Mouse (Mus musculus) induced T-regulatory cell, adult 2 months (primary cell): Measurements from ENCODE around the gene Acadl.

Source experiments
- DNase-seq: peaks from one replicate; pipeline ENCODE4 v3.0.0-alpha.2; 2012; ENCODE audit warnings: low read depth

The Acadl gene

DNA sequence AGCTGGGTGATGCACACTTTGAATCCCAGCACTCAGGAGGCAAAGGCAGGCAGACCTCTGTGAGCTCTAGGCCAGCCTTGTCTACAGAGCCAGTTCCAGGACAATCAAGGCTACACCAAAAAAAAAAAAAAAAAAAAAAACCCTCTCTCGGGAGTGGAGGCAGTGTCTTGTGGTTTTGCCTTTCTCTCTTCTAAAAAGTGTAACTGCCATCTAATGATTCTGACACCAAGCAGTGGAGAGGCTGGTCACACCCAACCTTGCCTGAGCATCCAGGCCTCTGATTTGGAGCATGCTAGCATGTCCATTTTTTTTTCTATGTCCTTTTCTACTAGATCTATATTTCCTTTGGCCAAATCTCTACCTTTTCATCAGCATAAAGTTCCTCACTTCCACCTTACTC, 23.9 kb downstream of the Acadl start:
- no peak for DNase-seq

DNA sequence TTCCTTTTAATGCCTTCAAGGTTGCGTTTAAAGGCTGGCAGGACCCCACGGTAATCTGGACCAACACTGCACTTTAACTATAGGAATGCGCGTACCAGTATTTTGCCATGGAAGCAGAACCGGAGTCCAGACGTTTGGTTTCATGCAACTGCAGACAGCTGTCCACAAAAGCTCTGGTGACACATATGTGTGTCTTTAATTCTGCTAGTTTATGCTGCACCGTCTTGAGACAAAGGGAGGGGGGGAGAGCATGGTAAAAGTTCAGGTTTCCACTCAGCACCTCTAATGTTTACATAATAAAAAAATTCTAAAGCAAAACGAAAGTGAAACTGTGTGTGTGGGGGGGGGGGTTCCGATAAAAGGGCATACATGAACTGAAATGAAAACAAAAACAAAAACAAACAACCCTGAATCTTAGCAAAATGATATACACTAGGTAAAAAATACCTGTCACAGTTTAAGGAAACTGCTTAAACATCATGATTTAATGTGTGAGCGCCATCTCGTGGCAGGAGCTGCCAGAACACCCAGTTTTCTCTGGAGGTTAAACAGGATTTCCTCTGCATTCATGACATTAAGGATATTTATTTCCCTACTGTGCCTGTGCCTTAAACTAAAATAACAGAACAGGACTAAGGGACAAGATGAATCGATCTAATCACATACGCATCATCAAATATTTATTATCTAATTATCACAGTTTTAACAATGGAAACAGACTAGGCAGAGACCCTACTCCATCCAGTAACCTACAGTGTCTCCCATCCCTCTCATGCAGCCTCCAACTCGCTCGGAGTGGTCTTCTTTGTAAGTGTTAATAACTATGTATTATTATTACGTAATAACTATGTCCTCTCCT, 24.7 kb downstream of the Acadl start:
- DNase-seq = peak; percentile 90

DNA sequence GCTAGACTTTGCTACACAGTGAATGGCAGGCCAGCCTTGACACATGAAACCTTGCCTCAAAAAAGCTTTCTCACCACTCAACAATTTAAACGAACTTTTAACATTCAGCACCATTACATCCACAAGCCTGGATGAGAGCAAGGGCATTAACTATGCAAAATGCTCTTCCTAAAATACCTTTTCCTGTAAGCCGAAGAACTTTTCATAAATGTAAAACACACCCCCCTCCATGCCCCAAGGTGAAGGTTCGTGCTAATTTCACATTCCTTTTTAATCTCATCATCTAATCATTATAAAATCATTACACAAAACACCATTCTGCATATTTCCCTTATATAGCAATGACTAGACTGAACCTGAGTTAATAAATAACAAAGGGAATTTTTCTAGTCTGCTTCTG, 25.9 kb downstream of the Acadl start:
- DNase-seq = no peak

- DNase-seq = no peak
These were observed 30.4 kb downstream of the Acadl start for GRCm38 (mm10) chr1:66832636-66833165.

DNA sequence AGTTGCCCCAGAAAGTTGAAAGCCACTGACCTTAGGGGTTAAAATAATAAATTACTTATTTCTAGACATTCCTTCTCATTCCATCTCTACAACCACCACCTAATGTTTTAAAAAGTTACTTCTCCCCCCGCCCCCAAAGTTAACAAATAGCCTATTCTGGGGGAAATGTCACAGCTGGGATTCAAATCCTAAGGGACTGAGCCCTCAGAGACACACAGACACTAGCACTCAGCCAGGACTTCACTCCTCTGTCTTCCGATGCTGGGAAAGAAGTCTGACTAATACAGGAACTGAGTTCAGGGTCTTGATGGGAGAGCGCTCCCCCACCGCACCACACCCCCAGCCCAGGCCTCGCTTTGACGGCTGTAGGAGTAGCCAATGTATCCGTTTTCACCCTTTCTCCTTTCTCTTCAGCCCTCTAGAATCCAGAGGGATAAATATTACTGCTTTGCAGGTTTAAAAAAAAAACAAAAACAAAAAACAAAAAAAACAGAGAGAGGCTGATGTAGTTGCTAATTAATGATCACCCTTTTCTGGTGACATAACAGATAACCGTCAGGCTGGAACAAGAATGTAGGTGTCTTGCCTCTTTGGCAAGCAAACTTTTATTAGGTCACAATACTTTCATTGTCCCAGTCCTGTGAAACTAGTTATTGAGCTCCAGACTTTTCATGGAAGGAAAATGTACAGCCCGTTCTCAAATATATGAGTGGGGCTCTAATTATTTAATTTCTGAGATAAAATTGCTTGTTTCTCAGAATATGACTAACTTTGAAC, 31.1 kb downstream of the Acadl start:
- no peak for DNase-seq

GRCm38 (mm10) chr1:66829400-66830080, 33.5 kb downstream of the Acadl start:
- no peak for DNase-seq

DNA sequence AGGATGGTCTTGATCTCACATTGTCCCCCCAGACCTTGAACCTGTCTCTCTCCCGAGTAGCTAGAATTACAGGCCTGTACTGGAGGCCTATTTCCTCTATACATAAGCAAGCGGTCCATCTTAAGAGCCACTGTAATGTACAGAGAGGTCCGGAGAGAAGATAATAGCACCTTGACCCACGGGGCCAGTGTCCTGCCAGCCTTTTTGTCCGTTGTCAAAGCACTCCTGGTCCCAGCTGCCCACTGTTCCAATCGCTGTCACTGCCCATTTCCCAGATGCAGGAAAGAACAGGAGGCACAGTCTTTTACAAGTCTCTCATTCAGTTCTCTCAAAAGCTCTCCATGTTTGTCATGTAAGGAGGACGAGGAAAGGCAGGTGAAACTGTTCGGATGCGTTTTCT, 41.1 kb downstream of the Acadl start:
- DNase-seq = no peak

DNA sequence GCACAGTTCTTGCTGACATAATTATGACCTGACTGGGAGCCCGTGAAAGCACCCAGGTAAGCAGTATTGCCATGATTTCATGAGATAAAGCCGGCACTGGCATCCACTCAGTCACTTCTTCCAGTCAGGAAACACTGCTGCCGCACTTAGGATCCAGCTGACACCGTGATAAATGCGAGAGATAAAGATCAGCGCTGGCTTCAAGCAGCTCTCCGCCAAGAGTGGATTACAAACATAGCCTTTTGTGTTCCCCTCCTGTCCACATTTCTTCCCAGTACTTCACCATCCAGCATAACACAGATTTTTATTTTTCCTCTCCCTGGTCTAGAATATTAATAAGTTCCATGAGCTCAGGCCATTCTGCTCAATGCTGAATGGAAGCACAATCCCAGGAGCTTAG, 42.8 kb downstream of the Acadl start:
- no peak for DNase-seq

DNA sequence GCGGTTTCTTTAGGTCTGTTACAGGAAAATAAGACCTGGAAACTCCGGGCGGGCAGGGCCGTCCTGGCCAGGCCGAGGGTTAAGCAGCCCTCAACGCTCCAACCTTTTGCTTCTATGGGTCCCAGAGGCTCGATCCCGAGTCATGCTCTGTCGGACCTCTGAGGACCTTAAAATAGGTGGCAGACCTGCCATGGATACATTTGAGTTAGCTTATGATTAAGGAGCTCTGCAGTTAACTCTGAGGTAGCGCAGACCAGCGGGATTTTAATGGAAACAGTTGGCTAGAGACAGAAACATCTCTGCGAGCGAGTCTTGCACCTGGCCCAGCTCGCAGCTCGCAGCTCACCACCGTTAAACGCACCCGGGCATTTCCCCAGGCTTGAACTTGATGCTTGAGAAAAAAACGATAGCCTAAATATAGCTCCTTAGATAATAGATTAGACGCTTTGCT, 45.2 kb downstream of the Acadl start:
- no peak for DNase-seq

DNA sequence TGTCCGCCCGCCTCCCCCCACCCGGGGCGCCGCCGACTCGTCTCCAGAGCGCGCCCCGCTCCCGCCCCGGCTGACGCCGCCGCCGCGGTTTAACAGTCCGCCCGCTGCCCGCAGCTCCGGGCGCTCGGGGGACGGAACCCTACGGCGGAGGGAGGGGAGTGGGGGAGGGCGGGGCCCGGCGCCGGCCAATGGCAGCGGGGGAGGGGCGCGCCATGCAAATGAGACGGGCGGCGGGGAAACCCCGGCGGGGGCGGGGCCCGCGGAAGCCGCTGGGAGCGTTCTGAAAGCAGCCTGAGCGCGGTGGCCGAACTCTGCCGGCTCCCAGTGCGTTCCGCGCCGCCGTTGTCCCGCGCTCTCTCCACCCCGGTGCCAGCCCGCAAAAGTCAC, 45.6 kb downstream of the Acadl start, which contains the start of gene Kansl1l:
Gene Kansl1l (minus strand): TSS at position 110 of the 387 bp plus-strand sequence.
- DNase-seq = peak; percentile 95

DNA sequence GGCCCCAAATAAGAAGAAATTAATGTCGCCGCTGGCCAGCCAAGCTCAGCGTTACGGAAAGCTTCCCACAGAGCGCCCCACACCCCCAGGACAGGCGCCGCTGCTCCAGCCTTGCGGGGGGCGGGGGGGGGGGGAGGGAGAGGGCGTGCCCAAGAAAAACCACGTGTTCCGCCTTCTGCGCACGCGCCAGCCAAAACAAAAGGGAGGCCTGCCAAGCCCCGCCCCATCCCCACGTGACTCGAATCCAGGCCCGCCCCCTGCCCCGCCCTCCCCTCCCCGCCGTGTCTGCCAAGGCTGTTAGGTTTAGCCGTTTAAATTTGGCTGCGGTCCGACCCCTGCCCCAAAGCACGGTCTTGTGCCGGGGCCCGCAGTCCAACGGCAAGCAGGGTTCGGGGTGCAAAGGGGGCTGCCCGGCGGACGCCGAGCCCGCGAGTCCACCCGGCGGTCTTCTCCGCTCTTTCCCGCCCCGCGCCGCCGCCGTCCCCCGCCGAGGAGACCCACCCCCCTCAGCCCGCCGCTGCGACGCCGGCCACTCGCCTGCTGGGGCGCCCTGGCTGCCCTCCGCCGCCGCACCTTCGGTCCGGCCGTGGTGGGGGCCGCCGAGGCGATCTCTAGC, 46.1 kb downstream of the Acadl start:
- peak; percentile 96 for DNase-seq

DNA sequence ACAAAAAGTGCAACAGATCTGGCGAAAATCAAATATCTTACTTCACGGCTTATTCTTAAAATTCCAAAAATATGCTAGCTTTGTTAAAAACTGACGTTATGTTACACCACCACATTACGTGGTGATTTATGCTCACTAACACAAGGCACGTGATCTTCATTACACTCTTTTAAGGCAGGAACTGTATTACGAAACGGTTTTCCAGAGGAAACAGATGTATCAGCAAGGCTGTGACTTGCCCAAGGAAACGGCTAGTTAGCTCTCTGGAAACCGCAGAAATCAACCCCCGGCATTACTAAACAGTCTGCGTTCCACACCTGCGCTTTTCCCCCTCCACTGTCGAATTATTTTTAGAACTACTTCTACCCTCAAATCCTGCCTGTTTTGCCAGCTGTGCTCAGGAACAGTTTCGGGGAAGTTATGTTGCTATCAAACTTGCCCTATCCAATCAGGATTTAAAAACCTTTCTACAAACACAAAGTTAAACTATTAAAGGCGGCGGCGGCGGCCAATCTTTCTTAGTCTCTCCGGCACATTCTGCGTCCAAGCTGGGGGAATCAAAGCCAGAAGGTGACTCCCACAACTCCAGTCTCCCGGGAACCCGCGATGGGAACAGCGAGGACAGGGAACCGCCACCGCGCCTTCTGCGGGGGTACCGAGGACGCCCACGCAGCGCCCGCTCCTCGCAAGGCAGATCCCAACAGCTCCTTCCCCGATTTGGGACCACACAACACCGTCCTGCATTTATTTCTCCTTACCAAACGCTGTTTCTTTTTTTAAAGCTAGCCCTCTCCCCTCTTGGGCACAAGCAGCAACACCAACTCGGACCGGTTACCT, 46.9 kb downstream of the Acadl start:
- peak; percentile 79 for DNase-seq

DNA sequence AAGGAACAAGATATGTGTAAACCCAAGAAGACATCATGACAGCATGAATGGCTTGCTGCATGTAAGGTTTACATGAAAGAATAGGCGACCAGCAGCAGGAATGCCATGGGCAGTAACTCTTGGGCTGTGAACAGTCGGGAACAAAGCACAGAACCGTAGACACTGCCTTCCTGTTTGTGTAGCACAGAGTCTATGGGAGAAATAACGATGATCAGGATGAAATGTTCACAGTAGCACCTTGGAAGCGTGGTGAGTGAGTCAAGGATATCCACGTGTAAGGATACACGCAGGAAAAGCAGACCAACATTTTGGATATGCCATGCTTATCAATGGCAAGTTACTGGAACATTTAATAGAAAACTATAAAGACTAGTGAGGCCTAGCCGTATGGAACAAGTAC, 48.3 kb downstream of the Acadl start:
- peak; percentile 47 for DNase-seq

GRCm38 (mm10) chr1:66813191-66813590, 49.9 kb downstream of the Acadl start:
- DNase-seq = peak; percentile 22

DNA sequence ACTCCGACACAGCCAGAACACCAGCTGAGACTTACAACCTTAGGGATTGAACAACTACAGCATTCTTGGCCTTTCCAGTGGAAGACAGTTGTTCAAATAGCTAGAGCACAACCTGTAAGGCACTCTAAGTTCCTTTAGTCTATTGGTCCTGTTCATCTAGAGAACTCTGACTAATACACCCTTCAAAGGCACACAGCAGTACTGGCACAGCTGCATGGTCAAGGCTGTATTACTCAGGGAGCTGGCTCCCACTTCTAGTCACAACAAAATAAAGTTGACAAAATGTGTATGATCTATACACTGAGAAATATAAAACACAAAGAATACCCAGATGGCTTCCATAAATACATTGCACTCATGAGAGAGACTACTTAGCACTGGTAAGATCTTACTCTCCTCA, 56.3 kb downstream of the Acadl start:
- no peak for DNase-seq

GRCm38 (mm10) chr1:66805408-66805807, 57.7 kb downstream of the Acadl start:
- DNase-seq = peak; percentile 31

DNA sequence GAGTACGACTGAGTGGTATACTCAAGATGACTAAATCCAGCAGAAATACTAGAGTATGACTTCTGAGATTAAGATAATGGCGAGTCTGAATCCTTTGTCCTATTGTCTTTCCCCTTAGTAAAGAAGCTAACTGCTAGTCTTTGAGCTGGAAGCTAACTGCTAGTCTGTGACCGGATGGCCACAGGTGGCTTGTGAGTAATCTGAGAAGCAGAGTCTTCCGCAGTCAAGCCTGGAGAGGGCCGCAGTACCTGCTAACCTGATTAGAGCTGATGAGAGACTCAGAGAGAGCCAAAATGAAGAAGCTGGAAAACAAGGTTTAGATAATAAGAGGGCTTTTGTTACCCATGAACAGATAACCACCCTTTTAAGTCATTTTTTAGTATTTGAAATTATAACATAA, 58.4 kb downstream of the Acadl start:
- no peak for DNase-seq

- DNase-seq = no peak
These were observed 65.1 kb downstream of the Acadl start for GRCm38 (mm10) chr1:66797962-66798361.

DNA sequence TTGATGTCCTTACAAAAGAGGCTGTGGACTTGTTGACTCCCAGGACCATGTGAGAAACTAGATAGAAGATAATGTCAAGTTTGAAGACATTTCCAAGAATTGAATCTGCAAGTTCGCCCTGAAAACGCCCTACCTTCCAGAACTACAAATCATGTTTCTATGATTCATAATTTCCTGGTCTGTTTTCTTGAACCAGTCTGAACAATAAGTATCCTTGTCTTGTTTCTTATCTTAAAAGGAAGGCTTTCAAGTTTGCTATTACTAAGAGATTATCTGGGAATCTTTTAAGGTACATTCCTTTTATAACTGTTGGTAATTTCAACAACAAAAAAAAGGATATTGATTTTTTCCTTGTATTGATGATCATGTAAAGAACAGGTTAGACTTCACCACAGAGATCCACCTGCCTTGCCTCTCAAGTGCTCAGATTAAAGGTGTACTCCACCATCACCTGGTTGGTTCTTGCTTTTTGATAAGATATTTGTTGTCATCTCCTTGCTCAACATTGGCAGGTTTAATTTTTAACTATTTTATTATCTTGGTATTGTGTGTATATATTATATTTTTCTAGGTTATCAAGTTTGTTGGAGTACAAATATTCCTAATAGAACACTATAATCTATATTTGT, 70.1 kb downstream of the Acadl start:
- no peak for DNase-seq

- DNase-seq = no peak
These were observed 80.8 kb downstream of the Acadl start for GRCm38 (mm10) chr1:66782296-66782695.
